Mouse (Mus musculus) stomach, postnatal 0 days (tissue): ENCODE measurements around the gene Tas1r1.

Source experiments
- CTCF ChIP-seq: IDR thresholded peaks from 2 replicates; pipeline ENCODE4 v1.5.1; 2016; ENCODE audit warnings: antibody characterized with exemption, low read depth, mild to moderate bottlenecking, moderate library complexity
- EP300 ChIP-seq: optimal IDR thresholded peaks from 2 replicates; pipeline ENCODE3; 2016; ENCODE audit warnings: antibody characterized with exemption

- no peak for TF ChIP-seq CTCF
- TF ChIP-seq EP300: no peak
Measured at GRCm38 (mm10) chr4:152072655-152073054, 34.3 kb upstream of the Tas1r1 start.
